Mouse (Mus musculus) ovary, adult 2 months (tissue): Measurements from ENCODE around the gene Ptrh2. TPM values are rescaled to one million over a fixed set of nuclear protein-coding genes. Genes with fewer than 3 reads are reported as not detected.

Experiments used
- polyA plus RNA-seq: library from polyadenylated mRNA; depleted of rRNA; stranded (reverse); fragments of >200 nt; gene quantifications from 2 replicates; pipeline ENCODE4 v1.2.3, GENCODE M21; 2012; rRNA removed

Ptrh2 gene
- 4.0 and 4.6 TPM in 2 replicates for polyA plus RNA-seq

DNA sequence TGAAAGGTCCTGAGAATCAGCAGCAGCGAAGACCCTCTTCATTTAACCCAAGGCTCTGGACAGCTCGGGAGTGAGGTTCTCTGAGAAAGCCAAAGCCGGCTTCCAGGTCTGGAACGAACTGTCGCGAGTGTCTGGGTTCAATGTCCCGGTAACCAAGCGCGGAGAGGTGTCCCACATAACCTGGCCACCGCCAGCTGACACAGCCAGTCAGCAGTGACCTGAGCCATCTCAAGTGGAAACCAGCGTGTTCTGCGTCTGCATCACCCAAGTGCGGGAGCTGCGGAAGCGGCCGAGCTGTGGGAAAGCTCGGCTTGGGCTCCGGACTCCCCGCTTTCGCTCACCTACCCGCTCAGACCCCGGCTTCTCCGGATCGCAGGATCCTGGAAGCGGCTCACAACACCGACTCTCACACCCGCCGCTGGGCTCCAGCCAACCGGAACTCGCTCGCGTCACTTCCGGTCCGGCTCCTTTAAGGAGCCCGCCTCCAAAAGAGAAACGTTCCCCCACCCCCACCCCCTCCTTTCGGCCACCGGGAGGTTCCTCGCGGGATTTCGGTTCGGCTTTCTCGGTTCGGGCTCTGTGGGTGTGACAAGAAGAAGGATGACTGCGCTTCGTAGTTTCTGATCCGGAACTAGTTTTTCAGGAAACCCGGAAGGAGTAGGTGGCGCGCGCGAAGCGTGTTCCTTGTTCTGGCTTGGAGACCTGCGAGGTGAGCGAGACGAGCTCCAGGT is at the start of gene Ptrh2, which contains the start of gene Vmp1:
Gene Ptrh2 (plus strand): TSS at position 591 of the 731 bp plus-strand sequence.
Gene Vmp1 (minus strand): TSS at position 442 of the 731 bp plus-strand sequence.

Other genes starting within 250 kb of the Ptrh2 start
- 3.2 TPM in 2 replicates for gene Rnft1, start 199.3 kb upstream of the Ptrh2 start, polyA plus RNA-seq
- gene Rps6kb1, start 139.2 kb upstream of the Ptrh2 start, polyA plus RNA-seq = 4.4 and 8.0 TPM in 2 replicates
- 1.3 and 1.9 TPM in 2 replicates for gene Tubd1, start 139.0 kb upstream of the Ptrh2 start, polyA plus RNA-seq
- gene Vmp1, start 149 bp upstream of the Ptrh2 start, polyA plus RNA-seq = 29.3 and 34.4 TPM in 2 replicates
- 63.1 and 65.7 TPM in 2 replicates for gene Cltc, start 73.6 kb downstream of the Ptrh2 start, polyA plus RNA-seq
- gene Dhx40, start 123.8 kb downstream of the Ptrh2 start, polyA plus RNA-seq = 5.3 and 7.9 TPM in 2 replicates